Mouse (Mus musculus) CH12F3 (cell line): ENCODE results near the gene Efcab2.
"Not testable (repeated sequence)": the region's sequence is repeated elsewhere in the genome, so short reads cannot be mapped to it uniquely, and the experiment has no call there.

Experiments used
- in situ Hi-C: fragments of 300-500 bp; cut with MboI; formaldehyde crosslinking; loops from 2 replicates; pipeline ENCODE4 v1.14.3; 2020; ENCODE audit warnings: low sequenced_read_pairs

Efcab2 gene

DNA sequence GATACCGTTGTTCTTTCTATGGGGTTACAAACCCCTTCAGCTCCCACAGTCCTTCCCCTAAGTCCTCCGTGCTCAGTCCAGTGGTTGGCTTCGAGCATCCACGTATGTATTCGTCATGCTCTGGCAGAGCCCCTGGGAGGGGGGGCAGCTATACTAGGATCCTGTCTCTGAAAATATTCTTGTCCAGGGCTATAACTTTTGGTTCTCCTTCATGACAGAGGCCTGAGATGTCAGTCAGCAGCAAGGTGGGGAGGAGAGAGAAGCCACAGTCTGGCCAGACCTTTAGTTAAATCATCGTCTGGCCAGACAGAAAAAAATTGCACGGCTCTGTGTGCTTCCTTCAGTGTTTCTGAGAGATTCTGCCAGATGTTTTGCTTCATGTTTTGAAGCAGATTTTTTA is 5.2 kb upstream of the Efcab2 start:
- in situ Hi-C loops, result no loop called here

DNA sequence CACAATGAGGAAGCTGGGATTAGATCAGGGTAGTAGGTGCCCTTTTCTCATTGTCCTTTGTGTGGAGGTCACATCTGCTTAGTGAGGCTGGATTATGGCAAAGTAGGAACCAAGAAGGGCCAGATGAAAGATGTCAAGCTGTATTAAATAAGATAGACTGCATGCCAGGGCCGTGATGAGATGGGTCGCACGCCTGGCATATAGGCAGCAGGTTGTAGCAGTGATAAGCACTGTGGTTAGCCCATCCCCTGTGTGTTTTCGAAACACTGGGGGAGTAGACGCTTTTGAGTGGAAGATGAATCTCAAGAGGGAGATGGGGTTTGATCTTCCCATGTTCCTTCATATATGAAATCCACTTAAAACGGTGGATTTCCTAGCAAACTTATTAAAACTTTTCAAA is 3.9 kb upstream of the Efcab2 start:
- in situ Hi-C loops, result no loop called here

GRCm38 (mm10) chr1:178405445-178405911 is 407 bp upstream of the Efcab2 start:
- in situ Hi-C loops, result no loop called here

DNA sequence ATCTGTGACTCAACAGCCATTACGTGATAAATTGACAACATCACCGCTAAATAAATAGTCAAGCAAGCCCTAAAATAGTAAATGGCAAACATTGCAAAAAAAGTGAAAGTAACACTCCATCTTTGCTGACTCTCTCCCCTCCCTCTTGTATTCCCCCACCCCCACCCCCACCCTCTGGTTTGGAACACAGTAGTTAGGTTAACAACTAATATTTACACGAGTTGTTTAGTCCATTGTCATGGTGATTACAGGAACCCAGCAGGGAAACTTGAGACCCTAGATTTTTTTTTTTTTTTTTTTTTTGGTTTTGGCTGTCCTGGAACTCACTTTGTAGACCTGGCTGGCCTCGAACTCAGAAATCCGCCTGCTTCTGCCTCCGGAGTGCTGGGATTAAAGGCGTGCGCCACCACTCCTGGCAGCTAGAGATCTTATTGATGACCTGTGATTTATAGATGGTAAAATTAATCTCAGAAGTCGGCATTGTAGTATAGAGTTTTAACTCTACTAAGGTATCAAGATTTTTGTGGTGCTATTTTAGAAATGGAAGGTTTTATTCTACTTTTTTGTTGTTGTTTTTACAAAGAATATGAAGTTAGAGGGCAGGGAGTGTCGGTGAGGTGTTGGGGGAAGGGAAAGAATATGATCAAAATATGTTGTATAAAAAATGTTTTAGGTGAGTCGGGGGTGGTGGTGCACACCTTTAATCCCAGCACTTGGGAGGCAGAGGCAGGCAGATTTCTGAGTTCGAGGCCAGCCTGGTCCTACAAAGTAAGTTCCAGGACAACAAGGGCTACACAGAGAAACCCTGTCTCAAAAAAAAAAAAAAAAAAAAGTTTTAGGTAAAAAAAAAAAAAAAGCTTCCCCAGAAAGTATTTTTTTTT is 1.1 kb downstream of the Efcab2 start:
- in situ Hi-C loops, result no loop called here

- in situ Hi-C loops, result no loop called here
Measured at GRCm38 (mm10) chr1:178407651-178408050, 1.8 kb downstream of the Efcab2 start.

GRCm38 (mm10) chr1:178408901-178409361 is 3.0 kb downstream of the Efcab2 start:
- in situ Hi-C loops, result no loop called here

DNA sequence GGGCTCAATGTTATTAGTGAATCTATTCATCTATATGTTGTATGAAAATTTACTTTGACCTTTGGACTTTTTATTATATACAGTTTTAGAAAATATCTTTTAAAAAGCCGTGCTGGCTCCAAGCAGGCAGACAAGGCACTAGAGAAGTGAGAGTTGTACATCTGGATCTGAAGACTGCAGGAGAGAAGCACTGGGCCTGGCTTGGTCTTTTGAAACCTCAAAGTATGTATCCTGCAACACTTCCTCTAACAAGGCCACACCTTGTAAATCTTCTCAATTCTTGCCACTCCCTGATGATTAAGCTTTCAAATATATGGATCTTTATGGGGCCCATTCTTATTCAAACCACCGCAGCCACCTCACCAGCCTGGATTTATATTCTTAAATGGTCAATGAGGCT is 7.5 kb downstream of the Efcab2 start:
- in situ Hi-C loops, result not testable (repeated sequence)

- in situ Hi-C loops, result no loop called here
Measured at GRCm38 (mm10) chr1:178419608-178420007, 13.7 kb downstream of the Efcab2 start.

DNA sequence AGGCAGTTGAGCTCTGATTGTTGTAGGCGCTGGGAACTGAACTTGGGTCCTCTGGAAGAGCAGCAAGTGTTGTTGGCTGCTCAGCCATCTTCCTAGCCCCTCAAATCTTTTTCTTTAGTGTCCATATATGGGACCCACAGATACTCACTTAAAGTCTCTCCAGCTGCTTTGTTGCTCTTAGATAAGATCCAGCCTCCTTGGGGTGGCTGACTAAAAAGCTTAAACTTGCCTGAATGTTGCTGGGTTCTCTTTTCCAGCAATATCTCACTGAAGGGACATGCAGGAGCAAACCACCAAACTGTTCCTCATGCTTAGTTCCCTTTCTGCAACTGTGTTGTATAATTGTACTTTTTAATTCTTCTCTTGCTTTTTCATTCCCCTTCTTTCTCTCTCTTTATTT is 17.8 kb downstream of the Efcab2 start:
- in situ Hi-C loops, result no loop called here

DNA sequence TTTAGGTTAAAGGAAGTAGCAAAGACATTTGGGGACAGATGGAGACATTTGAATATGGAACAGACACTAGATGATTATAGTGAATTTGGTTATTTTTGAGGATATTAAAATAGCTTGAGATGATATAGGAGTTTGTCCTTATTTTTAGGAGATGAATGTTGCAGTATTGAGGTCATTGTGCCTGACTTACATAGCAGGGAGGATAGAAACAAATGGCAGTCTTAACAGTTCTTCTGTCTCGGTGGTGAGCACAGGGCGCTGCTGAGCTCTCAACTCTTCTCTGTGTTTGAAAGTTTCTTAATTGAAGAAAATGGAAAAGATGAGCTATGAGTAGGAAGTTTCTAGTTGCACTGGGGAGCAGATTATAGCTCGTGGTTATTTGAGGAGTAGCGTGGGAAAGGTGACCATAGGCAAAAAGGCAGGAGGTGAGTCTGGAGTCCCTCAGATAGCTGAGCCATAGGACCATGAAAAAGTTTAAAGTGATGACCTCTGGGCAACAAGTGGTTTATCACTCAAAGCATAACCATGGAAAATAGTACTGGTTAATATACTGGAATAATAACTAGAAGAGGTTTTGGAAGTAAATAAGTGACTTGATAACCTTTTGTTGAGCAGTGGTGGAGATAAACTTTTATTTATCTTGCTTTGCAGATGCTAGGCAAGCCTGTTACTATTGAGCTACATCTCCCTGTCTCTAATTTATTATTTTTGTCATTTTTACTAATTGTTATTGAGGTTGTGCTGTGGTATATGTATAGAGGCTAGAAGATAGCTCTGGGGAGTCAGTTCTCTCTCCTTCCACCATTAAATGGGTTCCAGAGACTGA is 25.9 kb downstream of the Efcab2 start:
- in situ Hi-C loops, result no loop called here

- in situ Hi-C loops, result no loop called here
Measured at GRCm38 (mm10) chr1:178433619-178434018, 27.7 kb downstream of the Efcab2 start.

- in situ Hi-C loops, result no loop called here
Measured at GRCm38 (mm10) chr1:178444407-178444806, 38.5 kb downstream of the Efcab2 start.

GRCm38 (mm10) chr1:178447036-178447435 is 41.2 kb downstream of the Efcab2 start:
- in situ Hi-C loops, result no loop called here

GRCm38 (mm10) chr1:178448271-178448744 is 42.4 kb downstream of the Efcab2 start:
- in situ Hi-C loops, result no loop called here

DNA sequence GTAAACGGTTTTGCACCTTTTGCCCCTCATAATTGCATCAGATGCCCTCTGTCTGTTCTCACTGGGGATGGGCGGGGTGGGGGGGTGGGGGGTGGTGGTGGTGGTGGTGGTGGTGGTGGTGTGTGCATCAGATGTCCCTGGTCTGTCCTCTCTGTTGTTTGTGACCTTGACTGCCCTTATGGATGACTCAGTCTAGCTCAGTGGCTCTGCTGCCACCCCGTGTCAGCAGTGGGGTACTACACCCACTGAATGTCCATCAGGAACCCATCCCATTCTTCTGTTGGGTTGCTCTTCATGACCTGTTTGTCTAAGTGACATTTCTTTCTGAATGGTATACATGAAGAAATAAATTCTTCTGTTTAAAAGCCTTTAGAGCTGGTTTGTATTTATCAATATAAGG is 43.3 kb downstream of the Efcab2 start:
- in situ Hi-C loops, result no loop called here

DNA sequence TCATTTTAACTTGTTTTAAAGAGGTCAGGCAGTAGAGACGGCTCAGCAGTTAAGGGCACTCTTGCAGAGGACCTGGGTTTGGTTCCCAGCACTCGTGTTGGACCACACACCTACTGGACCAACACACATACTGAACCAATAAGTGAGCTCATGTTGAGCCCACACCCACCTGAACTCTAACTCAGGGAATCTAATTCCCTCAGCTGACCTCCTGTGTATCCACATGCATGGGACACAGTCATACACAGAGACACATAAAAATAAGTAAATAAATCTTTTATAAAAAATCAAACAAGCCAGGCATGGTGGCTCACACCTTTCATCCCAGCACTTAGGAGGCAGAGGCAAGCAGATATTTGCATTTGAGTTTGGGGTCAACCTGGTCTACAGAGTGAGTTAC is 44.0 kb downstream of the Efcab2 start:
- in situ Hi-C loops, result loop anchor here (25.0 kb wide), 1 partner anchor 513 kb away; no protein-coding TSS in a partner anchor

GRCm38 (mm10) chr1:178454125-178454524 is 48.2 kb downstream of the Efcab2 start:
- in situ Hi-C loops, result loop anchor here (25.0 kb wide), 1 partner anchor 517 kb away; no protein-coding TSS in a partner anchor

DNA sequence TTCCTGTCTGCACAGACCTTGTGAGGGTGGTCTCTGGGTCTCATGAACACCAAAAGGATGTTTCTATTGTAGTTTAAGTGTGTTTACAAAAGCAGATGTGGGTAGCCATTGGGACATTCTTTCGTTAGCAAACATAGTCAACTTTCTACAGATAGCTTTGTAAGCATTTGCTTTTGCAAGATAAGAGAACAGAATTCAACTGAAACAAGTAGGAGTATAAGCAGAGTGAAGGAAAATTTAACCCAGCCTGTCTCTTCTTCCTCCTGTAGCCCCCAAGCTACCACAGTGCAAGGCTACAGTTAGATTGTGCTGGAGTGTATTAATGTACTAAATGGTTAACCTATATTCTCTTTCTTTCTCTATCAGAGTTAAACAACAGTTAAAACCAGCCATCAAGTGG is 49.2 kb downstream of the Efcab2 start:
- in situ Hi-C loops, result loop anchor here (25.0 kb wide), 1 partner anchor 518 kb away; no protein-coding TSS in a partner anchor

DNA sequence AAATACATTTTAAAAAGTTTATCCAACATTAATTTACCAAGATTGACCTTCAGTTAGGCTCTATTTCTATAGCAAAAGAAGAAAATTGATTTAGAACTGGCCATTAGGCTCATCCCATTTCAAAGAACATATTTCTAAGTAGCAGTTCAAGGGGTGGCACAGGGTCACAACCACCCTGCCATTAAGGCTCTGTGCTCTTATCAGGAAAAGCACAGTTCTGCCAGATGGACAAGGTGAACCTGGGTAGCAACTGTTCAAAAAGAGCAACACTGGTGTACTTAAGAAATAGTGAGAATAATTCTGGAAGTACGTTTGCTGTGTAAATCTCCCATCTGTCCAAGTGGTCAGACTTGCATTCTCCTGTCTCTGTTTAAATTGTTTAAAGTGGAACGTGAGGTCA is 52.1 kb downstream of the Efcab2 start:
- in situ Hi-C loops, result loop anchor here (25.0 kb wide), 1 partner anchor 521 kb away; no protein-coding TSS in a partner anchor

GRCm38 (mm10) chr1:178463712-178464111 is 57.8 kb downstream of the Efcab2 start:
- in situ Hi-C loops, result loop anchor here (10.0 to 25.0 kb wide), 2 partner anchors 309 to 526 kb away; no protein-coding TSS in a partner anchor

- in situ Hi-C loops, result loop anchor here (10.0 to 25.0 kb wide), 2 partner anchors 309 to 527 kb away; no protein-coding TSS in a partner anchor
Measured at GRCm38 (mm10) chr1:178464140-178464539, 58.3 kb downstream of the Efcab2 start.
